Mouse (Mus musculus) telencephalon, adult 2 months (tissue): ENCODE results near the gene Gm10135.
"Not testable (repeated sequence)": the region's sequence is repeated elsewhere in the genome, so short reads cannot be mapped to it uniquely, and the experiment has no call there.

ENCODE experiments used
- DNase-seq: peaks from one replicate; pipeline ENCODE4 v3.0.0-alpha.2; 2011; ENCODE audit warnings: low read depth, low spot score

The Gm10135 gene

DNA sequence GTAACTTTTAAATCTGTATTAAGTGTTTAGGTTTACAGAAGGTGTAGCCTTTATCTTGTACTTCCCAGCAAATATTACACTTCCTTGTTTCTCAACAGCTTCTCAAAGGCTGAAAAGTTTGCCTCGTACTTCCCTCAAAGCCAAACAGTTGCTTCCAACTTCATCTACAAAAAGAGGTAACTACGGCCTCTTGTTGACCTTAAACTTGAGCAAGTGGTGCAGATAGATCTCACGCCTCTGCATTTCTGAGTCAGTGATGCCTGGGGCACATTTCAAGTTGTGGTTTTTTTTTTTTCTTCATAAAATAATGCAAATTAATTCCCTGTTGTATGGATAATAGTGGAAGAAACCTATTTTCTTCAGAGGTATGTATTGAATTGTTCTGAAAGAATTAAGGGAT, 8.8 kb downstream of the Gm10135 start:
- no peak for DNase-seq

GRCm38 (mm10) chr5:72960096-72960495, 14.4 kb downstream of the Gm10135 start:
- no peak for DNase-seq

DNA sequence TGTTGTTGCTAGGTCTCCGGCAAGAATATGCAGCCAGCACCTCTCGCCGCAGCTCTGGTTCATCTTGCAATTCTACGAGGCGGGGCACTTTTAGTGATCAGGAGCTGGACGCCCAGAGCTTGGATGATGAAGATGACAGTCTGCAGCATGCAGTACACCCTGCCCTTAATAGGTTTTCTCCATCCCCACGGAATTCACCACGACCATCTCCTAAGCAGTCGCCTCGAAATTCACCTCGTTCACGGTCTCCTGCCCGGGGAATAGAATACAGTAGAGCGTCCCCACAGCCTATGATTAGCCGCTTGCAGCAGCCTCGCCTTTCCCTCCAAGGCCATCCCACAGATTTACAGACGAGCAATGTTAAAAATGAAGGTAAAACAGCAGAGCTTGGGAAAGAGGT, 17.2 kb downstream of the Gm10135 start:
- DNase-seq: no peak

DNA sequence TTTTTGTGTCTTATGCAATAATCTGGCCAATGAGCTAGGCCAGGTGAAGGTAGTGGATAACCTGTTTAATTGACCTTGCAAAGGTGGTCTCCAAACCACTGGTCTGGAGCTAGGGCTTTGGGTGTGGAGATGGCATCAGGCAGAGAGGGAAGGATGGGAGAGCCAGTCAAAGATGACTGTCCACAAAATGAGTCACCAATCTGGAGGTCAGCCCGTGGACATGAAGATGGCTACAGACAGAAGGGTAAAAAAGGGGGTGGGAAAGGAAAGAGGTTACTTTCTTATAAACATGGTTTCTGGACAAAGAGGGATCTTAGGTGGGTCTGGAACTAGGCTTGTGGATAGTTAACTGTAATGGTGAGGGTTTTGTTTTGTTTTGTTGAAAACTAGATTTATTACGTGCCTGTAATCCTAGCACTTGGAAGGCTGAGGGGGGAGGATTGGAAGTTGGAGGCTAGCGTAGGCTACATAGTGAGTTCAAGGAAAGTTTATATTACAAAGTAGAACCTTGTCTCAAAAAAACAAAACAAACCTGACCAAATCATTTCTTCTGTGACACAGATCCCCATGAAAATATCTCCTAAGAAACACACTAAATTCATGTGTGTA, 20.4 kb downstream of the Gm10135 start:
- no peak for DNase-seq

DNA sequence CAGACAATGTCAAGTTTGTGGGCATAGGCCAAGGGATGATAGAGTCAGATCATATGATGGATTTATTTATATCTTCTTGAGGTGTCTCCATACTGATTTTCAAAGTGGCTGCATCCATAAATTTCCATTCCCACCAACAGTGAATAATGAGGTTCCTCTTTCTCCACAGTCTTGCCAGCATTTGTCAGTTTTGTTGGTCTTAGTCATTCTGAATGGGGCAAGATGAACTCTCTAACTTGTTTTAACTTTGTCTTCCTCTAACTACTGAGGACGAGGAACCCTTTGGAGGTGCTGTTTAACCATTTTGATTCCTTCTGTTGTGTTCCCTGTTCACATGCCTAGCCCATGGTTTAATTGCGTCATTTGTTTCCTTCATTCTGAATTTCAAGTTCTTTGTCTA, 24.2 kb downstream of the Gm10135 start:
- no peak for DNase-seq

DNA sequence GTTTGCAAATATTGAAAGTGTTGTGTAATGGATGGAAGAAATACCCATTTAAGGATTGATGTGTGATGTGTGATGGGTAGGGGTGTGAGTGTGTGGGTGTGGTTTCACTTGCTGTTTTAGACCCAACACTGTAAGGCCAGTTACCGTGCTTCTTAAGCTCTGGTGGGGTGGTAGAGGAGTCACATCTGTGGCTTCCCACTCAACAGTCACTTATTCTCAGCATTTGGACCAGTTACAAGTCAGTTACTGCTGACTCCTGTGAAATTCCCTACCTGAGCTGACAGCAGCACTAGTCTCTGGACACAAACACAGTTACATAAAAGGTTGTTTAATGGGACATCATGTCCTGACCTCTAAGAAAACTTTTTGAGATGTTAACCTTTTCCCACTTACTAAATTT, 26.4 kb downstream of the Gm10135 start:
- DNase-seq: no peak

DNA sequence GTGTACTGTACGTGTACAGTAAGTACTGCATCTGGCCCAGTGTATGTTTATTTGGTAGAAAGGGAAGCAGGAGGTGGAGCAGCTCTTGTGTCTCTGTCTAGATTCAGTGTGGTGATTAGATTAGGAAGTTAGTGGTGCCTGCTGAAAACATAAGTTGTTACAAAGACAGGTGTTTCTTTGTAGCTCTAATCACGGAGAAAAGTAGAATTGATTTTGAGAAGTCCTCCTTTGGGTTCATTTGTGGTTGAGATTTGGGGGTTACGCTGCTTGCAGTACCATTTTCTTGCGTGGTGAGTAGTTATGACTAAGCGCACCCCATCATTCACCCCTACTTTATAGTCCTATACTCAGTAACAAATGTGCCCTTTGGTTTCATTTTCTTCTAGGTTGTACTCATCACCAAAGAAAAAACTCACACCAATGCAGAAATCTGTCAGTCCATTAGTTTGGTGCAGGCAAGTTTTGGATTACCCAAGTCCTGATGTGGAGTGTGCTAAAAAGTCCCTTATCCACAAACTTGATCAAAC, 33.5 kb downstream of the Gm10135 start:
- no peak for DNase-seq

DNA sequence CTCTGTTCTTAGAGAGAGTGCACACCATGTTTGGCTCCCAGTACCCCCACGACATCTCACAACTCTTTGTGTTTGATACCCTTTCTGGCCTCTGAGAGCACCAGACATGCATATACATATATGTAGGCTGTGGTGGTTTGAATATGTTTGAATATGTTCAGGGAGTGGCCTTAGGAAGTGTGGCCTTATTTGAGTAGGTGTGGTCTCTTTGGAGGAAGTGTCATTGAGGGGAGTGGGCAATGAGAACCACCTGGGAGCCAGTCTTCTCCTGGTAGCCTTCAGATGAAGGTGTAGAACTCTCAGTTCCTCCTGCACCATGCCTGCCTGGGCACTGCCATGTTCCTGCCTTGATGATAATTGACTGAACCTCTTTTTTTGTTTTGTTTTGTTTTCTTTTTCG, 35.2 kb downstream of the Gm10135 start:
- no peak for DNase-seq

GRCm38 (mm10) chr5:72938421-72938820, 36.1 kb downstream of the Gm10135 start:
- not testable (repeated sequence) for DNase-seq

DNA sequence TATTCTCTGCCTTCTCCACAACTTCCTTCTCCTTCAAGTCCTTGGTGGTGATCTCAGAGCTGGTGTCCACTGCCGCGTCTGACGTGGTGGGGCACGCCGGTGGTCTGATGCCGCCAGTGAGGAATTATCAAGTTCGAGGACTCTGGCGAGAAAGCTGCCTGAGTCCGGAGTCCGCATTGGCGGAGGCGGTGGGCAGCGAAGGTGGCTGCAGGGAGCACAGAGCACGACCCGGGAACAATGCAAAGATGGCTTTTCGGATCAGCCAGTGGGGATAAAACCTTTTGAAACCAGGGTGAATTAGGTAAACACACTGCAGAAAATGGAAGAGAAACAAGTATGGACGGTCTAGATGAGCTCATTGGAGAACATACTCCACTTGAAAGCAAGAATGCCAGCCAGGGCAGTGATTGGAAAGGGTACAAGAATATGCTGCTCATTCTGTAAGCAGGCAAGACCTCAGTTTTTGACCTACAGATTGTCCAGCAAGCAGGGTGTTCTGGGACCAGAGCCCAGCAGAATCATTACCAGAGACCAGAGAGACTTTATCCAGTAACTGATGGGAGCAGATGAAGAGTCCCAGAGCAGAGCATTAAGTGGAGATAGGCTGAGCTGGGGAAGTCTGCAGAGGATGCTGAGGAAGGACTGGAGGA, 41.4 kb downstream of the Gm10135 start:
- DNase-seq: no peak

DNA sequence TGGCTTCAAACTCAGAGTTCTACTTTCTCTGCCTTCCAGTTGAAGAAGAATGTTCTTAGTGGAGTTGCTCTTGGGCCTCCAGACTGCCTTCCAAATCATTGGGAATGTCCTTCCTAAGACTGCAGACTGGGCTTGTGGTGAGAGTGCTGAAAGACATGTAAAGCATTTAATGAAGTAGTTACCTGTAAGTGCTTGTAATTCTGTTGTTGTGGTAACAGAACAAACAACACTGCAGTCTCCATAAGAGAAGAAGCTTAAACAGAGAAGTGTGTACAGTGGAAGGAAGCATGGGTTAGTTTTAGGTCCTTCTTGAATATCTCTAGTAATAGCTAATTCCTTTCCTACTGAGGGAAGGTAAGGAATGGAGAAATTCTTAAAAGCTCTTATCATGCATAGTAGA, 47.4 kb downstream of the Gm10135 start:
- no peak for DNase-seq

DNA sequence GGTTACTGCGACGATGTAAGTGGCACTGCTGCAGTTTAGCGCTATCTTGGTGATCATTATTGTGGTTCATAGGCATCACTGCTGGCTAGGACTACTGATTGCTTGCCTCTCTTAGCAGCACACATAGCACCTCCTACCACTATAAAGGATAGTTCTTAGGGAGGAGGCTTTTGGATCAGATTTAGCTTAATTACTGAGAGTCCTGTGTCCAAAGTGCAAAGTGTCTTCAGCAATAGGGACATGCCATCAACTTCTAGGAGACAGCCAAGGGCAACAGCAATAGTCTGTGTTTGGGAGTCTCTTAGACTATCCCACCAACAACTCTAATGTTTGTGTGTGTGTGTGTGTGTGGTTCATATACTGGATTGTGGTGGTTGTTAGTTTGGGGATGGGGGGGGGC, 51.7 kb downstream of the Gm10135 start:
- no peak for DNase-seq

DNA sequence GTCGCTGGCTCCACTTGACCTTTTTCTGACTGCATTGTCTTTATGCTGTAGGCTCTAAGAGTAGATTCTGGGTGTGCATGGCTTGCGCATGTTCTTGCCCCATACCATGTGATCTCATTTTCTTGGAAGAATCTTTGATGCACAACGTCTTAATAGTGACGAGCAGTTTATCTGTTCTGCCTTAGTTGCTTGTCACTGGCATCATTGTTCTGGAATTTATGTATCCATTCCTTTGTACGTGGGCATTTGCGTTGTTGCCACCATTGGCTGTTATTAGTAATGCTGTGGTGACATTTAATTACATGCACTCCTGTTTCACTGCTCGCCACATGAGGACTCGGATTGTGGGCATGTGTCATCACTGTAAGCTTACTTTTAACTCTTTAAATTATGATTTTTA, 53.3 kb downstream of the Gm10135 start:
- DNase-seq: no peak

GRCm38 (mm10) chr5:72920416-72920815, 54.1 kb downstream of the Gm10135 start:
- no peak for DNase-seq

GRCm38 (mm10) chr5:72916851-72917250, 57.7 kb downstream of the Gm10135 start:
- no peak for DNase-seq

- DNase-seq: no peak
Measured at GRCm38 (mm10) chr5:72916048-72916447, 58.5 kb downstream of the Gm10135 start.
